Mouse (Mus musculus) hindbrain, postnatal 0 days (tissue): ENCODE measurements around the gene Rbfox1. TPM values are rescaled to one million over a fixed set of nuclear protein-coding genes. Genes with fewer than 3 reads are reported as not detected.

ENCODE experiments used
- ATAC-seq: fragments of 200-750 bp; cut with Nextera tagmentation; 2 replicates; pipeline ENCODE4 v1.8.0; 2017; ENCODE audit warnings: mild to moderate bottlenecking, moderate TSS enrichment, moderate library complexity
- DNase-seq: peaks from one replicate; pipeline ENCODE4 v3.0.0-alpha.2; 2015; ENCODE audit warnings: low spot score
- H3K27ac ChIP-seq: fragments of 300-500 bp; sonication (generic); 2 replicates; pipeline ENCODE4 v1.5.1; 2014; ENCODE audit warnings: mild to moderate bottlenecking
- H3K27me3 ChIP-seq: fragments of 300-500 bp; sonication (generic); 2 replicates; pipeline ENCODE4 v1.6.1; 2014; ENCODE audit warnings: low read length, mixed read lengths; ENCODE audit not compliant: insufficient read depth
- H3K36me3 ChIP-seq: fragments of 300-500 bp; sonication (generic); 2 replicates; pipeline ENCODE4 v1.6.1; 2014; ENCODE audit warnings: low read length, mixed read lengths; ENCODE audit not compliant: insufficient read depth
- H3K4me1 ChIP-seq: fragments of 300-500 bp; sonication (generic); 2 replicates; pipeline ENCODE4 v1.6.1; 2014; ENCODE audit warnings: antibody characterized with exemption, low read length, mixed read lengths; ENCODE audit not compliant: insufficient read depth
- H3K4me2 ChIP-seq: fragments of 300-500 bp; sonication (generic); 2 replicates; pipeline ENCODE4 v1.6.1; 2014; ENCODE audit warnings: low read depth, mild to moderate bottlenecking, low read length, moderate library complexity, mixed read lengths
- H3K4me3 ChIP-seq: fragments of 300-500 bp; sonication (generic); 2 replicates; pipeline ENCODE4 v1.5.1; 2014; ENCODE audit warnings: low read length
- H3K9ac ChIP-seq: fragments of 300-500 bp; sonication (generic); replicated peaks from 2 replicates; pipeline ENCODE4 v1.6.1; 2014; ENCODE audit warnings: mild to moderate bottlenecking, low read length, moderate library complexity, mixed read lengths
- H3K9me3 ChIP-seq: fragments of 300-500 bp; sonication (generic); 2 replicates; pipeline ENCODE4 v1.6.1; 2016; ENCODE audit warnings: low read length, mixed read lengths
- CTCF ChIP-seq: IDR thresholded peaks from 2 replicates; pipeline ENCODE4 v1.5.1; 2016; ENCODE audit warnings: antibody characterized with exemption, control low read depth, low read depth
- WGBS: fragments of 180-500 bp; shearing (Covaris S2); extraction: QIAGEN DNeasy Blood & Tissue Kit; methylation state at CpG from one replicate; pipeline ENCODE4 v1.1.7; 2014; 5-methylcytosine and 5-hydroxymethylcytosine counted together
- polyA plus RNA-seq: library from polyadenylated mRNA; unstranded; fragments of >200 nt; fragmentation: Nextera tagmentation; extraction: Ambion mirVana; gene quantifications from 2 replicates; pipeline ENCODE4 v1.2.1, GENCODE M21; 2015
- total RNA-seq: library from RNA; depleted of rRNA; stranded (reverse); fragments of >200 nt; gene quantifications from 2 replicates; pipeline ENCODE4 v1.2.3, GENCODE M21; 2014

Gene Rbfox1
- total and polyA plus RNA-seq, 2 experiments from 2014 or later: 158 to 204 TPM

- H3K4me2 ChIP-seq: no peak overlapping the region
- no peak overlapping the region for H3K27ac ChIP-seq
- 80% methylated on average over 3 of the region's 3 CpGs for WGBS
- no peak for ATAC-seq
- no peak overlapping the region for H3K4me3 ChIP-seq
- no peaks in the 10 kb centered on the region for H3K4me1 ChIP-seq
- H3K9ac ChIP-seq: no peak overlapping the region
- no peak for TF ChIP-seq CTCF
- no peaks in the 10 kb centered on the region for H3K27me3 ChIP-seq
- no peaks in the 10 kb centered on the region for H3K9me3 ChIP-seq
- no peaks in the 10 kb centered on the region for H3K36me3 ChIP-seq
- DNase-seq: no peak
Measured at GRCm38 (mm10) chr16:6012853-6013252, 127.7 kb downstream of the Rbfox1 start.

- no peak overlapping the region for H3K4me2 ChIP-seq
- no peaks in the 10 kb centered on the region for H3K9me3 ChIP-seq
- no peak overlapping the region for H3K27ac ChIP-seq
- DNase-seq (peak; percentile 93), ATAC-seq (peak; percentile 80)
- H3K4me3 ChIP-seq: no peak overlapping the region
- 39% methylated on average over 5 of the region's 5 CpGs for WGBS
- no peak overlapping the region for H3K9ac ChIP-seq
- no peaks in the 10 kb centered on the region for H3K36me3 ChIP-seq
- TF ChIP-seq CTCF: peak; percentile 87
- H3K27me3 ChIP-seq: no peaks in the 10 kb centered on the region; the same call in 1 of the 2 replicates
- H3K4me1 ChIP-seq: no peaks in the 10 kb centered on the region
Measured at GRCm38 (mm10) chr16:6018639-6019038, 133.5 kb downstream of the Rbfox1 start.

GRCm38 (mm10) chr16:6019361-6019760 is 134.2 kb downstream of the Rbfox1 start:
- no peak for DNase-seq
- Histone ChIP-seq H3K4me1 (no peaks in the 10 kb centered on the region), H3K36me3 (no peaks in the 10 kb centered on the region), H3K27me3 (no peaks in the 10 kb centered on the region; the same call in 1 of the 2 replicates), H3K9me3 (no peaks in the 10 kb centered on the region), H3K4me2 (no peak overlapping the region), H3K27ac (no peak overlapping the region), H3K9ac (no peak overlapping the region), H3K4me3 (no peak overlapping the region)
- ATAC-seq: no peak
- WGBS: 44% methylated on average over 1 of the region's 1 CpGs
- no peak for TF ChIP-seq CTCF

- Histone ChIP-seq H3K4me2 (no peak overlapping the region), H3K36me3 (no peaks in the 10 kb centered on the region), H3K27me3 (no peaks in the 10 kb centered on the region), H3K27ac (no peak overlapping the region), H3K4me1 (no peaks in the 10 kb centered on the region), H3K4me3 (no peak overlapping the region), H3K9me3 (no peaks in the 10 kb centered on the region), H3K9ac (no peak overlapping the region)
- 77% methylated on average over 1 of the region's 1 CpGs for WGBS
- DNase-seq (no peak), ATAC-seq (no peak)
- no peak for TF ChIP-seq CTCF
Measured at GRCm38 (mm10) chr16:6031280-6031679, 146.1 kb downstream of the Rbfox1 start.

GRCm38 (mm10) chr16:6032563-6032962 is 147.4 kb downstream of the Rbfox1 start:
- no peak for DNase-seq
- H3K4me1 ChIP-seq: no peaks in the 10 kb centered on the region
- H3K36me3 ChIP-seq: no peaks in the 10 kb centered on the region
- H3K27me3 ChIP-seq: no peaks in the 10 kb centered on the region
- ATAC-seq: no peak
- H3K9me3 ChIP-seq: no peaks in the 10 kb centered on the region
- H3K4me2 ChIP-seq: no peak overlapping the region
- no peak overlapping the region for H3K9ac ChIP-seq
- H3K4me3 ChIP-seq: no peak overlapping the region
- WGBS: 90% methylated on average over 7 of the region's 7 CpGs
- no peak for TF ChIP-seq CTCF
- no peak overlapping the region for H3K27ac ChIP-seq

GRCm38 (mm10) chr16:6034876-6035275 is 149.7 kb downstream of the Rbfox1 start:
- 82% methylated on average over 3 of the region's 3 CpGs for WGBS
- no peak overlapping the region for H3K9ac ChIP-seq

GRCm38 (mm10) chr16:6037009-6037408 is 151.9 kb downstream of the Rbfox1 start:
- Histone ChIP-seq H3K4me1 (no peaks in the 10 kb centered on the region), H3K4me3 (no peak overlapping the region), H3K9me3 (no peaks in the 10 kb centered on the region), H3K9ac (no peak overlapping the region), H3K36me3 (no peaks in the 10 kb centered on the region), H3K4me2 (no peak overlapping the region), H3K27me3 (no peaks in the 10 kb centered on the region), H3K27ac (no peak overlapping the region)
- WGBS: 51% methylated on average over 7 of the region's 7 CpGs
- no peak for DNase-seq
- no peak for TF ChIP-seq CTCF
- no peak for ATAC-seq

More at GRCm38 (mm10) chr16:6034876-6035275, 149.7 kb downstream of the Rbfox1 start:
- Histone ChIP-seq H3K27me3 (no peaks in the 10 kb centered on the region), H3K27ac (no peak overlapping the region), H3K4me1 (no peaks in the 10 kb centered on the region), H3K4me2 (no peak overlapping the region), H3K36me3 (no peaks in the 10 kb centered on the region), H3K4me3 (no peak overlapping the region), H3K9me3 (no peaks in the 10 kb centered on the region)
- DNase-seq (no peak), ATAC-seq (no peak)
- TF ChIP-seq CTCF: no peak
